Mouse (Mus musculus): ENCODE measurements around the gene Ppara. TPM values are rescaled to one million over a fixed set of nuclear protein-coding genes. Genes with fewer than 3 reads are reported as not detected.

Gene Ppara
- polyA plus RNA-seq (2015; fragmentation: Nextera tagmentation; extraction: Ambion mirVana): 3.9 and 5.0 TPM in 2 replicates

- no peaks in the 10 kb centered on the region for H3K36me3 ChIP-seq
- H3K27ac ChIP-seq: no peak within 1 kb of the TSS
- H3K4me1 ChIP-seq: peaks cover 19% of the 10 kb centered on the region
- peak; percentile 55 for ATAC-seq (replicated peaks; ENCODE audit: low FRiP score)
- peaks cover 65% of the 10 kb centered on the region for H3K27me3 ChIP-seq
- H3K4me2 ChIP-seq: peak within 1 kb of the TSS; percentile 96
- H3K4me3 ChIP-seq (replicated peaks): peak within 1 kb of the TSS; percentile 85
- H3K9me3 ChIP-seq (replicated peaks): no peaks in the 10 kb centered on the region
- 4% methylated on average over 28 of the region's 28 CpGs for WGBS
- peak within 1 kb of the TSS; percentile 63 for H3K9ac ChIP-seq
These were observed at the start of gene Ppara for GRCm38 (mm10) chr15:85734571-85735033. Gene Ppara, plus strand, starts transcription at chr15:85734983.

GRCm38 (mm10) chr15:85686641-85687395 lies 48.0 kb upstream of the Ppara start:
- Histone ChIP-seq H3K27me3 (no peaks in the 10 kb centered on the region), H3K4me3 (replicated peaks) (no peak overlapping the region), H3K4me1 (peaks cover 42% of the 10 kb centered on the region), H3K36me3 (peaks cover 84% of the 10 kb centered on the region), H3K9ac (no peak overlapping the region), H3K27ac (peak overlapping the region; percentile 72), H3K4me2 (no peak overlapping the region), H3K9me3 (replicated peaks) (no peaks in the 10 kb centered on the region)
- 67% methylated on average over 11 of the region's 11 CpGs for WGBS
- ATAC-seq (replicated peaks; ENCODE audit: low FRiP score): peak; percentile 64

GRCm38 (mm10) chr15:85687630-85688410 lies 47.0 kb upstream of the Ppara start:
- 73% methylated on average over 15 of the region's 15 CpGs for WGBS
- H3K9me3 ChIP-seq (replicated peaks): no peaks in the 10 kb centered on the region
- no peak overlapping the region for H3K9ac ChIP-seq
- no peak overlapping the region for H3K4me3 ChIP-seq (replicated peaks)
- peaks cover 87% of the 10 kb centered on the region for H3K36me3 ChIP-seq
- no peaks in the 10 kb centered on the region for H3K27me3 ChIP-seq
- H3K4me2 ChIP-seq: no peak overlapping the region
- H3K4me1 ChIP-seq: peaks cover 41% of the 10 kb centered on the region
- no peak for ATAC-seq (replicated peaks; ENCODE audit: low FRiP score)
- H3K27ac ChIP-seq: peak overlapping the region; percentile 72

- Histone ChIP-seq H3K27me3 (no peaks in the 10 kb centered on the region), H3K36me3 (peaks cover 87% of the 10 kb centered on the region), H3K9me3 (replicated peaks) (no peaks in the 10 kb centered on the region), H3K4me3 (replicated peaks) (no peak overlapping the region), H3K4me1 (peaks cover 36% of the 10 kb centered on the region), H3K27ac (no peak overlapping the region), H3K9ac (no peak overlapping the region), H3K4me2 (no peak overlapping the region)
- WGBS: 72% methylated on average over 6 of the region's 6 CpGs
- no peak for ATAC-seq (replicated peaks; ENCODE audit: low FRiP score)
These were observed 46.0 kb upstream of the Ppara start for GRCm38 (mm10) chr15:85688734-85689133.

- no peak overlapping the region for H3K4me2 ChIP-seq
- H3K4me3 ChIP-seq (replicated peaks): no peak overlapping the region
- WGBS: 92% methylated on average over 6 of the region's 6 CpGs
- H3K9ac ChIP-seq: no peak overlapping the region
- peaks cover 87% of the 10 kb centered on the region for H3K36me3 ChIP-seq
- peaks cover 29% of the 10 kb centered on the region for H3K4me1 ChIP-seq
- H3K27ac ChIP-seq: no peak overlapping the region
- no peaks in the 10 kb centered on the region for H3K27me3 ChIP-seq
- ATAC-seq (replicated peaks; ENCODE audit: low FRiP score): no peak
- H3K9me3 ChIP-seq (replicated peaks): no peaks in the 10 kb centered on the region
These were observed 45.3 kb upstream of the Ppara start for GRCm38 (mm10) chr15:85689523-85689922.

- ATAC-seq (replicated peaks; ENCODE audit: low FRiP score): no peak
- WGBS: 85% methylated on average over 6 of the region's 6 CpGs
- Histone ChIP-seq H3K4me3 (replicated peaks) (no peak overlapping the region), H3K36me3 (peaks cover 87% of the 10 kb centered on the region), H3K4me1 (peaks cover 25% of the 10 kb centered on the region), H3K9me3 (replicated peaks) (no peaks in the 10 kb centered on the region), H3K27ac (no peak overlapping the region), H3K4me2 (no peak overlapping the region), H3K9ac (no peak overlapping the region; the same call in 1 of the 2 replicates), H3K27me3 (no peaks in the 10 kb centered on the region)
These were observed 44.7 kb upstream of the Ppara start for GRCm38 (mm10) chr15:85690058-85690457.

- 92% methylated on average over 5 of the region's 5 CpGs for WGBS
These were observed 43.9 kb upstream of the Ppara start for GRCm38 (mm10) chr15:85690875-85691274.

GRCm38 (mm10) chr15:85693115-85693514 lies 41.7 kb upstream of the Ppara start:
- Histone ChIP-seq H3K4me2 (no peak overlapping the region), H3K27ac (no peak overlapping the region), H3K9me3 (replicated peaks) (no peaks in the 10 kb centered on the region), H3K4me1 (peaks cover 2% of the 10 kb centered on the region; the same call in 1 of the 2 replicates), H3K36me3 (peaks cover 92% of the 10 kb centered on the region), H3K4me3 (replicated peaks) (no peak overlapping the region), H3K9ac (no peak overlapping the region), H3K27me3 (no peaks in the 10 kb centered on the region)
- ATAC-seq (replicated peaks; ENCODE audit: low FRiP score): no peak
- 93% methylated on average over 3 of the region's 3 CpGs for WGBS

More at GRCm38 (mm10) chr15:85690875-85691274, 43.9 kb upstream of the Ppara start:
- Histone ChIP-seq H3K4me1 (peaks cover 22% of the 10 kb centered on the region), H3K9me3 (replicated peaks) (no peaks in the 10 kb centered on the region), H3K27ac (no peak overlapping the region), H3K36me3 (peaks cover 87% of the 10 kb centered on the region), H3K27me3 (no peaks in the 10 kb centered on the region), H3K4me3 (replicated peaks) (no peak overlapping the region), H3K4me2 (no peak overlapping the region), H3K9ac (no peak overlapping the region)
- no peak for ATAC-seq (replicated peaks; ENCODE audit: low FRiP score)

- Histone ChIP-seq H3K9ac (no peak overlapping the region), H3K4me1 (no peaks in the 10 kb centered on the region), H3K4me3 (replicated peaks) (no peak overlapping the region), H3K27ac (no peak overlapping the region), H3K4me2 (no peak overlapping the region), H3K9me3 (replicated peaks) (no peaks in the 10 kb centered on the region), H3K27me3 (no peaks in the 10 kb centered on the region), H3K36me3 (peaks cover 92% of the 10 kb centered on the region)
- ATAC-seq (replicated peaks; ENCODE audit: low FRiP score): no peak
- 81% methylated on average over 2 of the region's 2 CpGs for WGBS
These were observed 41.0 kb upstream of the Ppara start for GRCm38 (mm10) chr15:85693819-85694218.

- Histone ChIP-seq H3K9ac (no peak overlapping the region), H3K9me3 (replicated peaks) (no peaks in the 10 kb centered on the region), H3K4me1 (no peaks in the 10 kb centered on the region), H3K27ac (no peak overlapping the region), H3K4me2 (no peak overlapping the region), H3K36me3 (peaks cover 92% of the 10 kb centered on the region), H3K4me3 (replicated peaks) (no peak overlapping the region), H3K27me3 (no peaks in the 10 kb centered on the region)
- WGBS: 85% methylated on average over 1 of the region's 1 CpGs
- no peak for ATAC-seq (replicated peaks; ENCODE audit: low FRiP score)
These were observed 40.4 kb upstream of the Ppara start for GRCm38 (mm10) chr15:85694379-85694778.

GRCm38 (mm10) chr15:85695304-85695703 lies 39.5 kb upstream of the Ppara start:
- Histone ChIP-seq H3K4me3 (replicated peaks) (no peak overlapping the region), H3K27me3 (no peaks in the 10 kb centered on the region)

More at GRCm38 (mm10) chr15:85695304-85695703, 39.5 kb upstream of the Ppara start:
- Histone ChIP-seq H3K36me3 (peaks cover 92% of the 10 kb centered on the region), H3K4me1 (peaks cover under 1% of the 10 kb centered on the region; the same call in 1 of the 2 replicates), H3K4me2 (no peak overlapping the region), H3K9ac (no peak overlapping the region), H3K9me3 (replicated peaks) (no peaks in the 10 kb centered on the region), H3K27ac (no peak overlapping the region)
- no peak for ATAC-seq (replicated peaks; ENCODE audit: low FRiP score)
- 94% methylated on average over 4 of the region's 4 CpGs for WGBS
